Mouse (Mus musculus): ENCODE results near the gene Sgcg.
A peak's percentile ranks its signal among the peaks of the same experiment; 100 is the strongest.

The Sgcg gene

GRCm38 (mm10) chr14:61252596-61253388, 5.5 kb downstream of the Sgcg start:
- no peaks in the 10 kb centered on the region; the same call in 1 of the 2 replicates for H3K36me3 ChIP-seq (ENCODE audit: control insufficient read depth, insufficient read depth, low read length, poor library complexity, severe bottlenecking)
- DNase-seq (ENCODE audit: low read depth, low spot score), result no peak
- H3K27me3 ChIP-seq (ENCODE audit: control insufficient read depth, insufficient read depth, low read length, poor library complexity, severe bottlenecking), result no peaks in the 10 kb centered on the region

GRCm38 (mm10) chr14:61246444-61246843, 11.8 kb downstream of the Sgcg start:
- H3K36me3 ChIP-seq (ENCODE audit: control insufficient read depth, insufficient read depth, low read length, poor library complexity, severe bottlenecking), result no peaks in the 10 kb centered on the region
- H3K27me3 ChIP-seq (ENCODE audit: control insufficient read depth, insufficient read depth, low read length, poor library complexity, severe bottlenecking), result no peaks in the 10 kb centered on the region
- DNase-seq (ENCODE audit: low read depth, low spot score), result no peak

- no peaks in the 10 kb centered on the region for H3K36me3 ChIP-seq (ENCODE audit: control insufficient read depth, insufficient read depth, low read length, poor library complexity, severe bottlenecking)
- H3K27me3 ChIP-seq (ENCODE audit: control insufficient read depth, insufficient read depth, low read length, poor library complexity, severe bottlenecking), result no peaks in the 10 kb centered on the region
- DNase-seq (ENCODE audit: low read depth, low spot score), result peak; percentile 29
Measured at GRCm38 (mm10) chr14:61242611-61243010, 15.7 kb downstream of the Sgcg start.

GRCm38 (mm10) chr14:61238751-61239150, 19.5 kb downstream of the Sgcg start:
- Histone ChIP-seq H3K36me3 (ENCODE audit: control insufficient read depth, insufficient read depth, low read length, poor library complexity, severe bottlenecking) (no peaks in the 10 kb centered on the region), H3K27me3 (ENCODE audit: control insufficient read depth, insufficient read depth, low read length, poor library complexity, severe bottlenecking) (no peaks in the 10 kb centered on the region)
- DNase-seq (ENCODE audit: low read depth, low spot score), result no peak

GRCm38 (mm10) chr14:61237101-61237654, 21.1 kb downstream of the Sgcg start:
- DNase-seq (ENCODE audit: low read depth, low spot score), result no peak
- no peaks in the 10 kb centered on the region for H3K36me3 ChIP-seq (ENCODE audit: control insufficient read depth, insufficient read depth, low read length, poor library complexity, severe bottlenecking)
- H3K27me3 ChIP-seq (ENCODE audit: control insufficient read depth, insufficient read depth, low read length, poor library complexity, severe bottlenecking), result no peaks in the 10 kb centered on the region

GRCm38 (mm10) chr14:61235846-61236474, 22.3 kb downstream of the Sgcg start:
- H3K27me3 ChIP-seq (ENCODE audit: control insufficient read depth, insufficient read depth, low read length, poor library complexity, severe bottlenecking), result no peaks in the 10 kb centered on the region
- H3K36me3 ChIP-seq (ENCODE audit: control insufficient read depth, insufficient read depth, low read length, poor library complexity, severe bottlenecking), result no peaks in the 10 kb centered on the region
- no peak for DNase-seq (ENCODE audit: low read depth, low spot score)

- DNase-seq (ENCODE audit: low read depth, low spot score), result no peak
- H3K27me3 ChIP-seq (ENCODE audit: control insufficient read depth, insufficient read depth, low read length, poor library complexity, severe bottlenecking), result no peaks in the 10 kb centered on the region
- no peaks in the 10 kb centered on the region for H3K36me3 ChIP-seq (ENCODE audit: control insufficient read depth, insufficient read depth, low read length, poor library complexity, severe bottlenecking)
Measured at GRCm38 (mm10) chr14:61232016-61232568, 26.2 kb downstream of the Sgcg start.

- no peaks in the 10 kb centered on the region for H3K27me3 ChIP-seq (ENCODE audit: control insufficient read depth, insufficient read depth, low read length, poor library complexity, severe bottlenecking)
- DNase-seq (ENCODE audit: low read depth, low spot score), result no peak
- no peaks in the 10 kb centered on the region for H3K36me3 ChIP-seq (ENCODE audit: control insufficient read depth, insufficient read depth, low read length, poor library complexity, severe bottlenecking)
Measured at GRCm38 (mm10) chr14:61230179-61230578, 28.1 kb downstream of the Sgcg start.

GRCm38 (mm10) chr14:61229763-61230162, 28.5 kb downstream of the Sgcg start:
- no peak for DNase-seq (ENCODE audit: low read depth, low spot score)
- no peaks in the 10 kb centered on the region for H3K27me3 ChIP-seq (ENCODE audit: control insufficient read depth, insufficient read depth, low read length, poor library complexity, severe bottlenecking)
- no peaks in the 10 kb centered on the region for H3K36me3 ChIP-seq (ENCODE audit: control insufficient read depth, insufficient read depth, low read length, poor library complexity, severe bottlenecking)

- H3K36me3 ChIP-seq (ENCODE audit: control insufficient read depth, insufficient read depth, low read length, poor library complexity, severe bottlenecking), result no peaks in the 10 kb centered on the region
- H3K27me3 ChIP-seq (ENCODE audit: control insufficient read depth, insufficient read depth, low read length, poor library complexity, severe bottlenecking), result no peaks in the 10 kb centered on the region
- no peak for DNase-seq (ENCODE audit: low read depth, low spot score)
Measured at GRCm38 (mm10) chr14:61226151-61226550, 32.1 kb downstream of the Sgcg start.

GRCm38 (mm10) chr14:61224387-61225077, 33.8 kb downstream of the Sgcg start:
- no peak for DNase-seq (ENCODE audit: low read depth, low spot score)
- H3K36me3 ChIP-seq (ENCODE audit: control insufficient read depth, insufficient read depth, low read length, poor library complexity, severe bottlenecking), result no peaks in the 10 kb centered on the region
- H3K27me3 ChIP-seq (ENCODE audit: control insufficient read depth, insufficient read depth, low read length, poor library complexity, severe bottlenecking), result no peaks in the 10 kb centered on the region

GRCm38 (mm10) chr14:61223740-61224139, 34.5 kb downstream of the Sgcg start:
- no peaks in the 10 kb centered on the region for H3K27me3 ChIP-seq (ENCODE audit: control insufficient read depth, insufficient read depth, low read length, poor library complexity, severe bottlenecking)
- DNase-seq (ENCODE audit: low read depth, low spot score), result no peak
- no peaks in the 10 kb centered on the region for H3K36me3 ChIP-seq (ENCODE audit: control insufficient read depth, insufficient read depth, low read length, poor library complexity, severe bottlenecking)

GRCm38 (mm10) chr14:61222506-61222905, 35.8 kb downstream of the Sgcg start:
- Histone ChIP-seq H3K36me3 (ENCODE audit: control insufficient read depth, insufficient read depth, low read length, poor library complexity, severe bottlenecking) (no peaks in the 10 kb centered on the region), H3K27me3 (ENCODE audit: control insufficient read depth, insufficient read depth, low read length, poor library complexity, severe bottlenecking) (no peaks in the 10 kb centered on the region)
- DNase-seq (ENCODE audit: low read depth, low spot score), result no peak

- DNase-seq (ENCODE audit: low read depth, low spot score), result no peak
- H3K27me3 ChIP-seq (ENCODE audit: control insufficient read depth, insufficient read depth, low read length, poor library complexity, severe bottlenecking), result no peaks in the 10 kb centered on the region
- H3K36me3 ChIP-seq (ENCODE audit: control insufficient read depth, insufficient read depth, low read length, poor library complexity, severe bottlenecking), result no peaks in the 10 kb centered on the region
Measured at GRCm38 (mm10) chr14:61221166-61221565, 37.1 kb downstream of the Sgcg start.

Data from splenic B cell, adult 2 months (primary cell).